Mouse (Mus musculus): ENCODE results near the gene Pnma1. TPM values are rescaled to one million over a fixed set of nuclear protein-coding genes. Genes with fewer than 3 reads are reported as not detected.

Gene Pnma1
- total and polyA plus RNA-seq, 3 experiments: 0.13 to 0.30 TPM; not detected in 1

DNA sequence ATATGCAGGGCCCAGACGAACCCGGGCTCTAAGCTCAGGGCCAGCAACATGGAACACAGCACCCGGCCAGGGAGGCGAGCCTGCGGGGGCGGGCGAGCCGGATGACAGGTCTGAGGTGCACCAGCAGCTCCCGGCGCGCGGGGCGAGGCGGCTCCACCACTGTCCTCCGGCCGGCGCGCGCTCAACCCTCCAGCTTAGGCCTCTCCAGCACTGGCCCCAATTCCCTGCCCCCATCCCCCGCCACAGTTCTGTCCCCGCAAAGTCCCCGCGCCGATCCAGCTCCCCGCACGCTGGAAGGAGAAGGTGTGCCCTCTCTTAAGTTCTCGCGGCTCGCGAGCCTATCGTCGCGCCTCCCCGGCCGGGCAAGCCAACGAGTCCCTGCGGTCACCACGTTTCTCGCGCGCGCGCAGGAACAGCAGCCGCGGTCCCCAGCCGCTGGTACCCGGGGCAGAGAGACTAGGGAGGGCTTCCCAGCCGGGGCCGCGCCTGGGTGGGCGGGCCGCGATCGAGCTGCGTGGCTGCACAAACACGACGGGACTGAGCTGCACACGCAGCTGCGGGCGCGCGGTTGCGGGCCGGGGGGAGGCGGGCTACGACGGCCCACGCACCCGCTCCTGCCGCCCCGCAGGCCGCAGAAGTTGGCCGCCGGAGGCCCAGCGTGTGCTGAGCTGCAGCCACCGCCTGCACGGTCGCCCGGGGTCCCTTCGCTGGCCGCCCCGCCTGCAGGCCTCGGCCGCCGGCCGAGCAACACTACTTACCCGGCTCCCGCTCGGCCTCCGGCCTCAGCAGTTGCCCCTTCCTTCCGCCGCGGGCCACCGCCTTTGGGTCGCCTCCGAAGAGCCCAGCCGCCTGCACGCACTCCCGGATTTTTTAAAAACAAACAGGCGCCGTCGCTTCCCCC, 44.7 kb upstream of the Pnma1 start:
- H3K4me2 ChIP-seq (ENCODE audit: insufficient read depth, low read depth, poor library complexity, severe bottlenecking): peak overlapping the region; percentile 55
- H3K27me3 ChIP-seq (replicated peaks): no peaks in the 10 kb centered on the region
- TF ChIP-seq TCF12 (IDR thresholded peaks at IDR 0.05; ENCODE audit: low read depth, low read length) (peak; percentile 11; the same call in 1 of the 2 replicates), PAX5 (IDR thresholded peaks at IDR 0.05; ENCODE audit: low read length) (no peak), CHD1 (IDR thresholded peaks at IDR 0.05; ENCODE audit: low read depth, low read length) (0 out of 2 replicates have a peak, but pooled peaks have one; percentile 14), NRF1 (IDR thresholded peaks at IDR 0.05; ENCODE audit: low read depth, low read length) (peak; percentile 78), UBTF (IDR thresholded peaks at IDR 0.05; ENCODE audit: low read depth, low read length) (peak; percentile 47; the same call in 1 of the 2 replicates), USF2 (conservative IDR thresholded peaks at IDR 0.05; ENCODE audit: low read depth, low read length) (no peak), ZMIZ1 (IDR thresholded peaks at IDR 0.05; ENCODE audit: low read depth, low read length) (peak; percentile 12; the same call in 1 of the 2 replicates), CHD2 (IDR thresholded peaks at IDR 0.05; ENCODE audit: low read length) (peak; percentile 41; the same call in 1 of the 2 replicates), EP300 (IDR thresholded peaks at IDR 0.05; ENCODE audit: low read length) (no peak), MXI1 (IDR thresholded peaks at IDR 0.05; ENCODE audit: low read depth, low read length) (no peak; the same call in 1 of the 2 replicates), SIN3A (IDR thresholded peaks at IDR 0.05; ENCODE audit: low read length) (peak; percentile 14; the same call in 1 of the 2 replicates), ELF1 (IDR thresholded peaks at IDR 0.05; ENCODE audit: low read depth, low read length) (no peak), MAFK (IDR thresholded peaks at IDR 0.05; ENCODE audit: insufficient replicate concordance, low read length) (no peak), MAX (IDR thresholded peaks at IDR 0.05; ENCODE audit: low read length) (peak; percentile 27; the same call in 1 of the 2 replicates)
- H3K9me3 ChIP-seq (replicated peaks; ENCODE audit: low read length): no peaks in the 10 kb centered on the region
- H3K4me1 ChIP-seq (ENCODE audit: control insufficient read depth in 1 of 2, insufficient read depth in 2 of 2): peaks cover 30 to 70% of the 10 kb centered on the region in 2 experiments
- peak overlapping the region; percentile 96 for H3K9ac ChIP-seq (ENCODE audit: insufficient read depth, low read depth)
- peak overlapping the region; percentile 93 for H3K27ac ChIP-seq (ENCODE audit: insufficient read depth, low read depth)
- in situ Hi-C loops (cut with MboI; ENCODE audit: low pct_ligation_motif_present, low pct_unique_long_range_greater_than_20kb, low sequenced_read_pairs): no loop called here
- DNase-seq (ENCODE audit: extremely low read depth): no peak
- dilution Hi-C loops (cut with MboI; ENCODE audit: extremely low pct_ligation_motif_present, extremely low pct_unique_long_range_greater_than_20kb, low sequenced_read_pairs): no loop called here
- H3K36me3 ChIP-seq (replicated peaks in 1 of 2; ENCODE audit: control insufficient read depth in 1 of 2, insufficient read depth in 1 of 2, low read length in 1 of 2): peaks cover 0 to 19% of the 10 kb centered on the region in 2 experiments
- H3K79me2 ChIP-seq (replicated peaks; ENCODE audit: control insufficient read depth, extremely low read depth, insufficient read depth, poor library complexity, severe bottlenecking): peaks cover 33% of the 10 kb centered on the region
- peak overlapping the region; percentile 71 to 92 (median 71) for H3K4me3 ChIP-seq (replicated peaks in 1 of 3; ENCODE audit: low read depth in 2 of 3, low read length in 2 of 3, poor library complexity in 1 of 3)

DNA sequence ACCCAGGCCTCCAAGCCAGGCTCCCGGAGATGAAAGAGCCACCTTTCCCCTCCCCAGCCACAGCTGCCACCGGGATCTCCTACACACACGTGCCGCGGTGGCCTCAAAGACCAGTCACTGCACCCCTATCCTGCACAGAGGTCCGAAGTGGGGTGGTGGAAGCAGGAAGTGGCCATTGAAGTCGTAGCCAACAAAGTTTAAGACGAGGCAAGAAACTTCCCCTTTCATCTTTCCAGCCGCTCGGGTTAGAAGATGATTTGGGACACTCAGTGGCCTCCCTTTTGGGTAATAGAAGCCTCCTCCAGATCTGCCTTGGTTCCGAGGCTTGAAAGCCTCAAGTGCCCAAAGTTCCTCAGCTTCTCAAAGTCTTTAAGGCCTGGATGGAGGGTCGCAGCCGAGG, 44.0 kb upstream of the Pnma1 start:
- peaks cover 35% of the 10 kb centered on the region for H3K79me2 ChIP-seq (replicated peaks; ENCODE audit: control insufficient read depth, extremely low read depth, insufficient read depth, poor library complexity, severe bottlenecking)
- peaks cover 37 to 74% of the 10 kb centered on the region in 2 experiments for H3K4me1 ChIP-seq (ENCODE audit: control insufficient read depth in 1 of 2, insufficient read depth in 2 of 2)
- no peaks in the 10 kb centered on the region for H3K27me3 ChIP-seq (replicated peaks)
- H3K4me2 ChIP-seq (ENCODE audit: insufficient read depth, low read depth, poor library complexity, severe bottlenecking): peak overlapping the region; percentile 55
- peak overlapping the region; percentile 96 for H3K9ac ChIP-seq (ENCODE audit: insufficient read depth, low read depth)
- peak overlapping the region; percentile 71 to 92 (median 71) for H3K4me3 ChIP-seq (replicated peaks in 1 of 3; ENCODE audit: low read depth in 2 of 3, low read length in 2 of 3, poor library complexity in 1 of 3)
- TF ChIP-seq ELF1 (IDR thresholded peaks at IDR 0.05; ENCODE audit: low read depth, low read length) (peak; percentile 62), CHD1 (IDR thresholded peaks at IDR 0.05; ENCODE audit: low read depth, low read length) (no peak), BHLHE40 (IDR thresholded peaks at IDR 0.05; ENCODE audit: low read depth, low read length) (peak; percentile 73), MXI1 (IDR thresholded peaks at IDR 0.05; ENCODE audit: low read depth, low read length) (peak; percentile 39; the same call in 1 of the 2 replicates), UBTF (IDR thresholded peaks at IDR 0.05; ENCODE audit: low read depth, low read length) (no peak; the same call in 1 of the 2 replicates), KAT2A (IDR thresholded peaks at IDR 0.05; ENCODE audit: insufficient replicate concordance, low read length) (no peak), SIN3A (IDR thresholded peaks at IDR 0.05; ENCODE audit: low read length) (peak; percentile 55), POLR2A (IDR thresholded peaks at IDR 0.05; ENCODE audit: low read depth, low read length) (peak; percentile 17; the same call in 1 of the 2 replicates), MYC (IDR thresholded peaks at IDR 0.05; ENCODE audit: low read depth, low read length) (peak; percentile 24; the same call in 1 of the 2 replicates), NELFE (IDR thresholded peaks at IDR 0.05; ENCODE audit: low read depth, low read length) (0 out of 2 replicates have a peak, but pooled peaks have one; percentile 21), EP300 (IDR thresholded peaks at IDR 0.05; ENCODE audit: low read length) (0 out of 2 replicates have a peak, but pooled peaks have one; percentile 14)
- H3K27ac ChIP-seq (ENCODE audit: insufficient read depth, low read depth): peak overlapping the region; percentile 93
- H3K36me3 ChIP-seq (replicated peaks in 1 of 2; ENCODE audit: control insufficient read depth in 1 of 2, insufficient read depth in 1 of 2, low read length in 1 of 2): peaks cover 0 to 26% of the 10 kb centered on the region in 2 experiments
- in situ Hi-C loops (cut with MboI; ENCODE audit: low pct_ligation_motif_present, low pct_unique_long_range_greater_than_20kb, low sequenced_read_pairs): no loop called here
- no peak for DNase-seq (ENCODE audit: extremely low read depth)
- peaks cover 1% of the 10 kb centered on the region for H3K9me3 ChIP-seq (replicated peaks; ENCODE audit: low read length)
- dilution Hi-C loops (cut with MboI; ENCODE audit: extremely low pct_ligation_motif_present, extremely low pct_unique_long_range_greater_than_20kb, low sequenced_read_pairs): no loop called here

Data from CH12.LX (cell line).